In genomic region chr2:150646411-150647121, GRCm38 (mm10) we compare ENCODE assay signal across 22 mouse cellular contexts. TPM values are rescaled to one million over a fixed set of nuclear protein-coding genes. Genes with fewer than 3 reads are reported as not detected.
DNase-seq lines count a peak whose midpoint lies in the region; ATAC-seq and TF ChIP-seq lines count a peak whose summit lies in the region.
"Had no signal": no experiment of that assay in that cellular context is flagged by ENCODE, and none has a peak within 500 bp of the region (broad histone marks: within the 10 kb centered on the region; RNA-seq: fewer than 3 reads in every experiment).

No protein-coding gene starts in this region.

- ATAC-seq in intestine, embryonic 14.5 days (replicated peaks; ENCODE audit: low FRiP score, low TSS enrichment, low read depth): no peak
- ATAC-seq in intestine, postnatal 0 days: no peak
- peak; percentile 58 for ATAC-seq in common myeloid progenitor, adult 5-6 weeks (replicated peaks; ENCODE audit: low read depth, poor library complexity, severe bottlenecking)
- no peak for ATAC-seq in intestine, embryonic 16.5 days
- ATAC-seq in megakaryocyte-erythroid progenitor cell, adult 5-6 weeks (replicated peaks; ENCODE audit: low FRiP score, low TSS enrichment, poor library complexity, severe bottlenecking): peak; percentile 83
- no peak for ATAC-seq in inflammation-experienced regulatory T-cells, adult 6 months
- ATAC-seq: lung, postnatal 0 days had no signal

- no peaks in the 10 kb centered on the region for H3K9me3 ChIP-seq in intestine, embryonic 14.5 days (ENCODE audit: control insufficient read depth, low read length)
- H3K9me3 ChIP-seq in intestine, postnatal 0 days (ENCODE audit: control insufficient read depth): no peaks in the 10 kb centered on the region
- no peaks in the 10 kb centered on the region for H3K9me3 ChIP-seq in intestine, embryonic 16.5 days (ENCODE audit: control insufficient read depth, low read length)
- H3K9me3 ChIP-seq: embryonic facial prominence, embryonic 12.5 days; heart, embryonic 12.5 days; limb, embryonic 12.5 days; midbrain, embryonic 10.5 days had no signal

- peak overlapping the region; percentile 9; the same call in 1 of the 2 replicates for H3K27ac ChIP-seq in intestine, embryonic 14.5 days (ENCODE audit: low read depth)
- H3K27ac ChIP-seq in intestine, postnatal 0 days (ENCODE audit: low read depth, low read length): no peak overlapping the region
- H3K27ac ChIP-seq in intestine, embryonic 16.5 days (ENCODE audit: low read length): peak overlapping the region; percentile 17
- H3K27ac ChIP-seq: embryonic facial prominence, embryonic 12.5 days; limb, embryonic 12.5 days; midbrain, embryonic 10.5 days; stomach, postnatal 0 days had no signal

- no peak overlapping the region for H3K9ac ChIP-seq in intestine, embryonic 14.5 days (ENCODE audit: low read length)
- no peak overlapping the region for H3K9ac ChIP-seq in intestine, postnatal 0 days (ENCODE audit: low read depth, low read length)
- no peak overlapping the region for H3K9ac ChIP-seq in intestine, embryonic 16.5 days (ENCODE audit: low read depth, low read length)
- H3K9ac ChIP-seq: embryonic facial prominence, embryonic 12.5 days; heart, embryonic 12.5 days; limb, embryonic 12.5 days had no signal

- no peaks in the 10 kb centered on the region for H3K27me3 ChIP-seq in intestine, embryonic 14.5 days (replicated peaks; ENCODE audit: control insufficient read depth, insufficient read depth, low read length)
- H3K27me3 ChIP-seq in intestine, postnatal 0 days (replicated peaks; ENCODE audit: control insufficient read depth, insufficient read depth, low read length): no peaks in the 10 kb centered on the region
- no peaks in the 10 kb centered on the region for H3K27me3 ChIP-seq in intestine, embryonic 16.5 days (replicated peaks; ENCODE audit: control insufficient read depth, insufficient read depth, low read length)
- H3K27me3 ChIP-seq: embryonic facial prominence, embryonic 12.5 days; heart, embryonic 12.5 days; limb, embryonic 12.5 days had no signal

- DNase-seq in intestine, embryonic 14.5 days (ENCODE audit: low spot score): no peak
- DNase-seq in cerebellum, postnatal 10 days: no peak
- no peak for DNase-seq in kidney, postnatal 36 days
- DNase-seq: adrenal gland, adult 8-10 months; cerebellum, postnatal 25 days; heart, postnatal 4 days; kidney, adult 9 months; right cerebral cortex, postnatal 14 days; thymus, postnatal 14 days had no signal

- TF ChIP-seq CTCF in intestine, postnatal 0 days (IDR thresholded peaks at IDR 0.05; ENCODE audit: low read depth): no peak

- 63% methylated on average over 8 of the region's 8 CpGs for WGBS in intestine, embryonic 14.5 days
- WGBS in intestine, postnatal 0 days: 77% methylated on average over 8 of the region's 8 CpGs
- WGBS in intestine, embryonic 16.5 days: 69% methylated on average over 8 of the region's 8 CpGs

- H3K4me2 ChIP-seq in intestine, embryonic 14.5 days (ENCODE audit: low read length): no peak overlapping the region
- H3K4me2 ChIP-seq in intestine, postnatal 0 days (replicated peaks; ENCODE audit: low read depth): no peak overlapping the region
- H3K4me2 ChIP-seq in intestine, embryonic 16.5 days (ENCODE audit: low read depth, low read length): no peak overlapping the region
- H3K4me2 ChIP-seq: embryonic facial prominence, embryonic 12.5 days; heart, embryonic 12.5 days; limb, embryonic 12.5 days had no signal

- H3K4me1 ChIP-seq in intestine, embryonic 14.5 days (replicated peaks; ENCODE audit: control insufficient read depth, insufficient read depth, low read length): peaks cover 23% of the 10 kb centered on the region; the same call in 1 of the 2 replicates
- no peaks in the 10 kb centered on the region for H3K4me1 ChIP-seq in intestine, postnatal 0 days (replicated peaks; ENCODE audit: control insufficient read depth, insufficient read depth, low read length)
- peaks cover 8% of the 10 kb centered on the region; the same call in 1 of the 2 replicates for H3K4me1 ChIP-seq in intestine, embryonic 16.5 days (ENCODE audit: control insufficient read depth, insufficient read depth, low read length)

- H3K36me3 ChIP-seq in intestine, embryonic 14.5 days (ENCODE audit: control insufficient read depth, insufficient read depth, low read length): no peaks in the 10 kb centered on the region
- H3K36me3 ChIP-seq in intestine, postnatal 0 days (ENCODE audit: control insufficient read depth, insufficient read depth): peaks cover 5% of the 10 kb centered on the region; the same call in 1 of the 2 replicates
- H3K36me3 ChIP-seq in intestine, embryonic 16.5 days (ENCODE audit: control insufficient read depth, insufficient read depth, low read length): no peaks in the 10 kb centered on the region
- H3K36me3 ChIP-seq: embryonic facial prominence, embryonic 12.5 days; heart, embryonic 12.5 days; limb, embryonic 12.5 days; midbrain, embryonic 10.5 days had no signal

- H3K4me3 ChIP-seq in intestine, embryonic 14.5 days (ENCODE audit: low read depth, low read length): no peak overlapping the region
- no peak overlapping the region for H3K4me3 ChIP-seq in intestine, postnatal 0 days (ENCODE audit: low read depth, low read length)
- H3K4me3 ChIP-seq in intestine, embryonic 16.5 days (ENCODE audit: low read length): no peak overlapping the region
- H3K4me3 ChIP-seq: embryonic facial prominence, embryonic 12.5 days; heart, embryonic 12.5 days; left cerebral cortex, adult 2 months; limb, embryonic 12.5 days; midbrain, embryonic 10.5 days had no signal

RNA-seq across cellular contexts. Expression of gene Acss1, which starts 21.7 kb away (rescaled TPM):
- polyA plus RNA-seq in intestine, embryonic 14.5 days (2014; fragmentation: Nextera tagmentation; extraction: Ambion mirVana): 18.2 and 19.7 TPM in 2 replicates
- polyA plus RNA-seq in intestine, postnatal 0 days (2015; fragmentation: Nextera tagmentation; extraction: Ambion mirVana): 36.5 and 44.3 TPM in 2 replicates
- 39.6 and 40.4 TPM in 2 replicates for total RNA-seq in common myeloid progenitor, adult 5-6 weeks (2017)
- polyA plus RNA-seq in intestine, embryonic 16.5 days (2015; fragmentation: Nextera tagmentation; extraction: Ambion mirVana): 35.3 and 37.7 TPM in 2 replicates
- total RNA-seq in megakaryocyte-erythroid progenitor cell, adult 5-6 weeks (2014; fragmentation: Nextera tagmentation): 90.4 and 97.4 TPM in 2 replicates
- total RNA-seq in megakaryocyte-erythroid progenitor cell, adult 5-6 weeks (2017): 66.9 and 69.4 TPM in 2 replicates
- 10 to 100 TPM in 2 of 3 experiments, 1 to 10 TPM in 1; 7.4 to 18.7 (median 13.7) TPM for polyA plus RNA-seq in inflammation-experienced regulatory T-cells, adult 6 months (2017; shearing (Covaris generic))

RNA-seq across cellular contexts. Expression of gene Apmap, which starts 38.2 kb away (rescaled TPM):
- polyA plus RNA-seq in intestine, embryonic 14.5 days (2014; fragmentation: Nextera tagmentation; extraction: Ambion mirVana): 36.2 and 40.8 TPM in 2 replicates
- 24.4 TPM in 2 replicates for polyA plus RNA-seq in intestine, postnatal 0 days (2015; fragmentation: Nextera tagmentation; extraction: Ambion mirVana)
- total RNA-seq in common myeloid progenitor, adult 5-6 weeks (2017): 42.3 and 46.1 TPM in 2 replicates
- polyA plus RNA-seq in intestine, embryonic 16.5 days (2015; fragmentation: Nextera tagmentation; extraction: Ambion mirVana): 38.8 and 42.9 TPM in 2 replicates
- total RNA-seq in megakaryocyte-erythroid progenitor cell, adult 5-6 weeks (2014; fragmentation: Nextera tagmentation): 10.7 and 20.5 TPM in 2 replicates
- 37.2 and 43.1 TPM in 2 replicates for total RNA-seq in megakaryocyte-erythroid progenitor cell, adult 5-6 weeks (2017)
- 10 to 100 TPM; 14.9 to 16.8 (median 15.8) TPM for polyA plus RNA-seq in inflammation-experienced regulatory T-cells, adult 6 months (2017; shearing (Covaris generic))

RNA-seq across cellular contexts. Expression of gene Vsx1, which starts 42.6 kb away (rescaled TPM):
- polyA plus RNA-seq in intestine, embryonic 14.5 days (2014; fragmentation: Nextera tagmentation; extraction: Ambion mirVana): not detected in 2 replicates
- not detected in 2 replicates for polyA plus RNA-seq in intestine, postnatal 0 days (2015; fragmentation: Nextera tagmentation; extraction: Ambion mirVana)
- total RNA-seq in common myeloid progenitor, adult 5-6 weeks (2017): not detected in 2 replicates
- polyA plus RNA-seq in intestine, embryonic 16.5 days (2015; fragmentation: Nextera tagmentation; extraction: Ambion mirVana): not detected in 2 replicates
- total RNA-seq in megakaryocyte-erythroid progenitor cell, adult 5-6 weeks (2014; fragmentation: Nextera tagmentation): not detected in 2 replicates
- total RNA-seq in megakaryocyte-erythroid progenitor cell, adult 5-6 weeks (2017): not detected in 2 replicates
- not detected for polyA plus RNA-seq in inflammation-experienced regulatory T-cells, adult 6 months (2017; shearing (Covaris generic))
- total RNA-seq: adrenal gland, adult 8-10 months; gastrocnemius, postnatal 4 days; heart, postnatal 4 days had no signal
- polyA plus RNA-seq: embryonic facial prominence, embryonic 12.5 days; heart, embryonic 12.5 days; limb, embryonic 12.5 days; lung, postnatal 0 days; stomach, postnatal 0 days had no signal

Comparison
In these comparisons a context has a peak if more than half of its experiments do, and no peak if none do; other contexts are left out.
1. ATAC-seq: peak in common myeloid progenitor, adult 5-6 weeks (single experiment) and megakaryocyte-erythroid progenitor cell, adult 5-6 weeks (single experiment); none in intestine, embryonic 14.5 days (single experiment), intestine, postnatal 0 days (single experiment), intestine, embryonic 16.5 days (single experiment) and inflammation-experienced regulatory T-cells, adult 6 months (single experiment).